Mouse (Mus musculus) brain, embryonic 14.5 days (tissue): ENCODE data around the gene Chst12. TPM values are rescaled to one million over a fixed set of nuclear protein-coding genes. Genes with fewer than 3 reads are reported as not detected.
"Not testable (repeated sequence)": the region's sequence is repeated elsewhere in the genome, so short reads cannot be mapped to it uniquely, and the experiment has no call there.

Experiments used
- DNase-seq: peaks from one replicate; pipeline ENCODE4 v3.0.0-alpha.2; 2011; ENCODE audit warnings: low read depth
- CTCF ChIP-seq: fragments of 200-500 bp; IDR thresholded peaks from 2 replicates; pipeline ENCODE4 v1.5.1; 2012; ENCODE audit warnings: inconsistent platforms, mild to moderate bottlenecking, moderate library complexity, borderline replicate concordance; ENCODE audit not compliant: insufficient read depth, insufficient read length; ENCODE audit errors: extremely low read depth
- POLR2A ChIP-seq: fragments of 200-500 bp; IDR thresholded peaks from 2 replicates; pipeline ENCODE4 v1.6.1; 2012; ENCODE audit warnings: mild to moderate bottlenecking, inconsistent platforms, borderline replicate concordance; ENCODE audit not compliant: poor library complexity, insufficient read depth, insufficient read length, severe bottlenecking; ENCODE audit errors: extremely low read depth
- polyA plus RNA-seq: library from polyadenylated mRNA; depleted of rRNA; stranded (reverse); fragments of >200 nt; gene quantifications from 2 replicates; pipeline ENCODE4 v1.2.3, GENCODE M21; 2012; rRNA removed

The Chst12 gene
- polyA plus RNA-seq = 9.5 and 15.7 TPM in 2 replicates

GRCm38 (mm10) chr5:140505208-140505780 lies at the start of gene Chst12:
Gene Chst12, plus strand, starts transcription at chr5:140505550.
- peak; percentile 57; the same call in 1 of the 2 replicates for TF ChIP-seq POLR2A
- TF ChIP-seq CTCF = no peak
- peak; percentile 99 for DNase-seq

- no peak for DNase-seq
- TF ChIP-seq POLR2A = no peak
- TF ChIP-seq CTCF = no peak
These were observed 43.9 kb upstream of the Chst12 start for GRCm38 (mm10) chr5:140461476-140461875.

- DNase-seq = not testable (repeated sequence)
These were observed 42.2 kb upstream of the Chst12 start for GRCm38 (mm10) chr5:140463151-140463550.

GRCm38 (mm10) chr5:140464943-140465342 lies 40.4 kb upstream of the Chst12 start:
- TF ChIP-seq CTCF = no peak
- no peak for DNase-seq

- no peak for DNase-seq
- no peak for TF ChIP-seq POLR2A
- no peak; the same call in 1 of the 2 replicates for TF ChIP-seq CTCF
These were observed 33.0 kb upstream of the Chst12 start for GRCm38 (mm10) chr5:140472336-140472735.

GRCm38 (mm10) chr5:140481458-140481857 lies 23.9 kb upstream of the Chst12 start:
- DNase-seq = no peak
- TF ChIP-seq CTCF (no peak), POLR2A (no peak)

- no peak for DNase-seq
- TF ChIP-seq CTCF (no peak), POLR2A (no peak)
These were observed 14.2 kb upstream of the Chst12 start for GRCm38 (mm10) chr5:140491142-140491541.

GRCm38 (mm10) chr5:140492684-140493233 lies 12.6 kb upstream of the Chst12 start:
- no peak for DNase-seq
- no peak for TF ChIP-seq POLR2A
- TF ChIP-seq CTCF = no peak

GRCm38 (mm10) chr5:140498176-140498575 lies 7.2 kb upstream of the Chst12 start:
- TF ChIP-seq POLR2A (no peak), CTCF (no peak)
- DNase-seq = no peak

GRCm38 (mm10) chr5:140500736-140501135 lies 4.6 kb upstream of the Chst12 start:
- TF ChIP-seq POLR2A = no peak
- DNase-seq = no peak

- TF ChIP-seq POLR2A (no peak), CTCF (no peak)
- no peak for DNase-seq
These were observed 3.1 kb upstream of the Chst12 start for GRCm38 (mm10) chr5:140501982-140502836.

- not testable (repeated sequence) for DNase-seq
These were observed 2.4 kb upstream of the Chst12 start for GRCm38 (mm10) chr5:140502925-140503324.

GRCm38 (mm10) chr5:140506096-140506794 lies 895 bp downstream of the Chst12 start:
- TF ChIP-seq POLR2A (no peak), CTCF (no peak)
- DNase-seq = peak; percentile 41
